8 mouse cellular contexts compared by ENCODE assay signal in the genomic region with DNA sequence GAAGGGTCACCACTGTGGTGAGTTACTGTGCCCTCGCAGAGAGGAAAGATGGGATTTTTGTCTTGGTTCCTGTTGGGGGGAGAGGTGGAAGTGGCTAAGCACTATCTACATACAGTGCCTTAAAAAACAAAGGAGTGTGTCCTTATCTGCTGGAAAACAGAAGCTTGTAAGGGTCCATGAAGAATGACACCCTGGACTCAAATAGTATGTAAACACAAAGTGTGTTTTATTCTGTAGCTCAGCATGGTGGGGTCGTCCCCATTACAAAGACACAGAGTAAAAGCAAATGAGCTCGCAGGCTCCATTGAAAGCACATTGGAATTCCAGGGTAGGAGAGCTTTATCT. TPM values are rescaled to one million over a fixed set of nuclear protein-coding genes. Genes with fewer than 3 reads are reported as not detected.
A peak's percentile ranks its signal among the peaks of the same experiment; 100 is the strongest.
DNase-seq lines count a peak whose midpoint lies in the region; ATAC-seq and TF ChIP-seq lines count a peak whose summit lies in the region.

No protein-coding gene starts in this region.

- peak overlapping the region; percentile 57 for H3K4me2 ChIP-seq in neural tube, embryonic 11.5 days (ENCODE audit: low read depth)
- H3K4me2 ChIP-seq in limb, embryonic 14.5 days (replicated peaks; ENCODE audit: low read depth, low read length, severe bottlenecking): peak overlapping the region; percentile 75
- peak overlapping the region; percentile 58 for H3K4me2 ChIP-seq in stomach, embryonic 16.5 days (ENCODE audit: low read depth, low read length)

- 0 out of 2 replicates have a peak overlapping the region, but pooled peaks have one; percentile 54 for H3K27ac ChIP-seq in neural tube, embryonic 11.5 days (ENCODE audit: low read depth, low read length)
- H3K27ac ChIP-seq in limb, embryonic 14.5 days (replicated peaks; ENCODE audit: low read depth, low read length): no peak overlapping the region
- peak overlapping the region; percentile 93; the same call in 1 of the 2 replicates for H3K27ac ChIP-seq in stomach, embryonic 16.5 days (ENCODE audit: low read length)

- ATAC-seq in neural tube, embryonic 11.5 days (ENCODE audit: insufficient read depth, low FRiP score, low TSS enrichment): no peak; the same call in 1 of the 2 replicates
- no peak for ATAC-seq in limb, embryonic 14.5 days (ENCODE audit: low FRiP score, low read depth)
- ATAC-seq in stomach, embryonic 16.5 days (ENCODE audit: insufficient read depth, low FRiP score): no peak
- ATAC-seq in erythroid progenitor cell, adult 5-6 weeks (replicated peaks; ENCODE audit: low FRiP score, poor library complexity, severe bottlenecking): no peak

- WGBS in neural tube, embryonic 11.5 days: 43% methylated on average over 3 of the region's 3 CpGs
- WGBS in limb, embryonic 14.5 days: 71% methylated on average over 3 of the region's 3 CpGs
- WGBS in stomach, embryonic 16.5 days: 27% methylated on average over 3 of the region's 3 CpGs

- no peak for TF ChIP-seq POLR2A in limb, embryonic 14.5 days (IDR thresholded peaks at IDR 0.05; ENCODE audit: borderline replicate concordance, extremely low read depth, insufficient read depth, insufficient read length)

- H3K9me3 ChIP-seq in neural tube, embryonic 11.5 days (ENCODE audit: control insufficient read depth, low read length): no peaks in the 10 kb centered on the region
- H3K9me3 ChIP-seq in limb, embryonic 14.5 days (ENCODE audit: control insufficient read depth, low read length): no peaks in the 10 kb centered on the region
- H3K9me3 ChIP-seq in stomach, embryonic 16.5 days (replicated peaks; ENCODE audit: control insufficient read depth, low read length): no peaks in the 10 kb centered on the region

- H3K4me1 ChIP-seq in neural tube, embryonic 11.5 days (ENCODE audit: control insufficient read depth, insufficient read depth, low read length): no peaks in the 10 kb centered on the region
- 0 out of 2 replicates have a peak, but pooled peaks cover 3% of the 10 kb centered on the region for H3K4me1 ChIP-seq in limb, embryonic 14.5 days (ENCODE audit: control insufficient read depth, insufficient read depth, low read length)
- H3K4me1 ChIP-seq in stomach, embryonic 16.5 days (ENCODE audit: control insufficient read depth, insufficient read depth, low read length): 0 out of 2 replicates have a peak, but pooled peaks cover 6% of the 10 kb centered on the region

- peak overlapping the region; percentile 81 for H3K9ac ChIP-seq in neural tube, embryonic 11.5 days (ENCODE audit: low read length)
- H3K9ac ChIP-seq in limb, embryonic 14.5 days (ENCODE audit: low read depth, low read length, severe bottlenecking): peak overlapping the region; percentile 87
- peak overlapping the region; percentile 84 for H3K9ac ChIP-seq in stomach, embryonic 16.5 days (ENCODE audit: low read length)

- no peaks in the 10 kb centered on the region for H3K27me3 ChIP-seq in neural tube, embryonic 11.5 days (ENCODE audit: control insufficient read depth, insufficient read depth, low read length)
- no peaks in the 10 kb centered on the region for H3K27me3 ChIP-seq in limb, embryonic 14.5 days (ENCODE audit: control insufficient read depth, insufficient read depth, low read length)
- H3K27me3 ChIP-seq in stomach, embryonic 16.5 days (ENCODE audit: control insufficient read depth, insufficient read depth, low read length): no peaks in the 10 kb centered on the region

- H3K4me3 ChIP-seq in neural tube, embryonic 11.5 days (ENCODE audit: low read depth, low read length): peak overlapping the region; percentile 73
- H3K4me3 ChIP-seq in limb, embryonic 14.5 days (replicated peaks; ENCODE audit: low read length): peak overlapping the region; percentile 75
- peak overlapping the region; percentile 80 for H3K4me3 ChIP-seq in stomach, embryonic 16.5 days (replicated peaks; ENCODE audit: low read length)

- peak; percentile 8 for DNase-seq in embryo, embryonic 9.5 days (ENCODE audit: extremely low spot score)
- no peak for DNase-seq in embryo, embryonic 11 days
- DNase-seq in neural tube, embryonic 11.5 days (ENCODE audit: low spot score): no peak
- no peak for DNase-seq in neural tube, embryonic 10.5 days (ENCODE audit: extremely low spot score, low spot score)
- DNase-seq in limb, embryonic 14.5 days (ENCODE audit: low spot score): no peak
- no peak for DNase-seq in urinary bladder, postnatal 10 days (ENCODE audit: low spot score)

- H3K36me3 ChIP-seq in neural tube, embryonic 11.5 days (ENCODE audit: control insufficient read depth, insufficient read depth, low read length): 0 out of 2 replicates have a peak, but pooled peaks cover under 1% of the 10 kb centered on the region
- 0 out of 2 replicates have a peak, but pooled peaks cover 3% of the 10 kb centered on the region for H3K36me3 ChIP-seq in limb, embryonic 14.5 days (ENCODE audit: control insufficient read depth, insufficient read depth, low read length)
- no peaks in the 10 kb centered on the region for H3K36me3 ChIP-seq in stomach, embryonic 16.5 days (ENCODE audit: control insufficient read depth, insufficient read depth, low read length)

RNA-seq across cellular contexts. Expression of a gene that starts 0.8 kb away (rescaled TPM):
- polyA plus RNA-seq in neural tube, embryonic 11.5 days (2014; fragmentation: Nextera tagmentation; extraction: Ambion mirVana): 14.6 and 15.6 TPM in 2 replicates
- polyA plus RNA-seq in limb, embryonic 14.5 days (2012; rRNA removed): 24.0 and 24.9 TPM in 2 replicates
- polyA plus RNA-seq in limb, embryonic 14.5 days (2014; fragmentation: Nextera tagmentation; extraction: Ambion mirVana): 15.1 and 15.4 TPM in 2 replicates
- 14.0 and 15.5 TPM in 2 replicates for polyA plus RNA-seq in stomach, embryonic 16.5 days (2015; fragmentation: Nextera tagmentation; extraction: Ambion mirVana)
- total RNA-seq in erythroid progenitor cell, adult 5-6 weeks (2015; ENCODE audit: low replicate concordance): 2.5 and 24.9 TPM in 2 replicates
- 6.3 and 12.6 TPM in 2 replicates for total RNA-seq in erythroid progenitor cell, adult 5-6 weeks (2017; ENCODE audit: low replicate concordance)

RNA-seq across cellular contexts. Expression of a gene that starts 45.0 kb away (rescaled TPM):
- polyA plus RNA-seq in neural tube, embryonic 11.5 days (2014; fragmentation: Nextera tagmentation; extraction: Ambion mirVana): 375 and 378 TPM in 2 replicates
- 123 and 146 TPM in 2 replicates for polyA plus RNA-seq in limb, embryonic 14.5 days (2012; rRNA removed)
- polyA plus RNA-seq in limb, embryonic 14.5 days (2014; fragmentation: Nextera tagmentation; extraction: Ambion mirVana): 254 and 266 TPM in 2 replicates
- polyA plus RNA-seq in stomach, embryonic 16.5 days (2015; fragmentation: Nextera tagmentation; extraction: Ambion mirVana): 210 and 211 TPM in 2 replicates
- 105 and 119 TPM in 2 replicates for total RNA-seq in erythroid progenitor cell, adult 5-6 weeks (2015; ENCODE audit: low replicate concordance)
- 75.2 and 130 TPM in 2 replicates for total RNA-seq in erythroid progenitor cell, adult 5-6 weeks (2017; ENCODE audit: low replicate concordance)

RNA-seq across cellular contexts. Expression of a gene that starts 45.3 kb away (rescaled TPM):
- polyA plus RNA-seq in neural tube, embryonic 11.5 days (2014; fragmentation: Nextera tagmentation; extraction: Ambion mirVana): 38.5 and 40.8 TPM in 2 replicates
- polyA plus RNA-seq in limb, embryonic 14.5 days (2012; rRNA removed): 13.2 and 14.1 TPM in 2 replicates
- polyA plus RNA-seq in limb, embryonic 14.5 days (2014; fragmentation: Nextera tagmentation; extraction: Ambion mirVana): 21.8 and 24.0 TPM in 2 replicates
- 21.7 and 26.2 TPM in 2 replicates for polyA plus RNA-seq in stomach, embryonic 16.5 days (2015; fragmentation: Nextera tagmentation; extraction: Ambion mirVana)
- total RNA-seq in erythroid progenitor cell, adult 5-6 weeks (2015; ENCODE audit: low replicate concordance): 6.8 and 12.2 TPM in 2 replicates
- 15.1 and 17.4 TPM in 2 replicates for total RNA-seq in erythroid progenitor cell, adult 5-6 weeks (2017; ENCODE audit: low replicate concordance)
